Comparison of ENCODE assay signal across 22 mouse cellular contexts in genomic region chr6:108217987-108218386, GRCm38 (mm10). TPM values are rescaled to one million over a fixed set of nuclear protein-coding genes. Genes with fewer than 3 reads are reported as not detected.
A peak's percentile ranks its signal among the peaks of the same experiment; 100 is the strongest.
DNase-seq lines count a peak whose midpoint lies in the region; ATAC-seq and TF ChIP-seq lines count a peak whose summit lies in the region.
"Had no signal": no experiment of that assay in that cellular context is flagged by ENCODE, and none has a peak within 500 bp of the region (broad histone marks: within the 10 kb centered on the region; RNA-seq: fewer than 3 reads in every experiment).

No protein-coding gene starts in this region.

- TF ChIP-seq CTCF in kidney, postnatal 0 days (IDR thresholded peaks at IDR 0.05; ENCODE audit: low read depth): no peak

- WGBS in kidney, embryonic 16.5 days: 79% methylated on average over 3 of the region's 3 CpGs
- 70% methylated on average over 3 of the region's 3 CpGs for WGBS in kidney, postnatal 0 days
- WGBS in midbrain, embryonic 16.5 days: 92% methylated on average over 3 of the region's 3 CpGs
- 86% methylated on average over 3 of the region's 3 CpGs for WGBS in intestine, embryonic 15.5 days

- no peaks in the 10 kb centered on the region for H3K9me3 ChIP-seq in kidney, embryonic 16.5 days (ENCODE audit: low read length)
- H3K9me3 ChIP-seq in kidney, postnatal 0 days (replicated peaks; ENCODE audit: low read length): no peaks in the 10 kb centered on the region
- no peaks in the 10 kb centered on the region for H3K9me3 ChIP-seq in midbrain, embryonic 16.5 days (replicated peaks; ENCODE audit: control insufficient read depth, low read length, poor library complexity, severe bottlenecking)
- H3K9me3 ChIP-seq in intestine, embryonic 15.5 days: no peaks in the 10 kb centered on the region
- H3K9me3 ChIP-seq: embryonic facial prominence, embryonic 10.5 days; forebrain, embryonic 10.5 days; forebrain, embryonic 15.5 days; heart, embryonic 15.5 days; hindbrain, embryonic 13.5 days had no signal

- H3K27ac ChIP-seq in kidney, embryonic 16.5 days (ENCODE audit: low read length): no peak overlapping the region
- H3K27ac ChIP-seq in kidney, postnatal 0 days: peak overlapping the region; percentile 19; the same call in 1 of the 2 replicates
- no peak overlapping the region for H3K27ac ChIP-seq in midbrain, embryonic 16.5 days (ENCODE audit: low read length)
- H3K27ac ChIP-seq in intestine, embryonic 15.5 days: no peak overlapping the region
- H3K27ac ChIP-seq: embryonic facial prominence, embryonic 10.5 days; forebrain, embryonic 10.5 days; forebrain, embryonic 15.5 days; heart, embryonic 15.5 days; hindbrain, embryonic 13.5 days; hindbrain, postnatal 0 days had no signal

- H3K4me3 ChIP-seq in kidney, embryonic 16.5 days (ENCODE audit: low read length): no peak overlapping the region
- H3K4me3 ChIP-seq in kidney, postnatal 0 days (replicated peaks; ENCODE audit: low read depth, low read length): no peak overlapping the region
- H3K4me3 ChIP-seq in midbrain, embryonic 16.5 days (ENCODE audit: low read depth, low read length): no peak overlapping the region
- no peak overlapping the region for H3K4me3 ChIP-seq in intestine, embryonic 15.5 days (replicated peaks)
- H3K4me3 ChIP-seq: embryonic facial prominence, embryonic 10.5 days; erythroblast, embryonic 14.5 days; forebrain, embryonic 10.5 days; forebrain, embryonic 15.5 days; heart, embryonic 15.5 days; hindbrain, embryonic 13.5 days had no signal

- no peak overlapping the region for H3K4me2 ChIP-seq in kidney, embryonic 16.5 days (replicated peaks; ENCODE audit: low read depth, low read length)
- no peak overlapping the region for H3K4me2 ChIP-seq in kidney, postnatal 0 days (ENCODE audit: low read length)
- H3K4me2 ChIP-seq in midbrain, embryonic 16.5 days (ENCODE audit: low read length): no peak overlapping the region
- H3K4me2 ChIP-seq in intestine, embryonic 15.5 days (replicated peaks): no peak overlapping the region
- H3K4me2 ChIP-seq: forebrain, embryonic 15.5 days; heart, embryonic 11.5 days; heart, embryonic 15.5 days; hindbrain, embryonic 13.5 days had no signal

- H3K27me3 ChIP-seq in kidney, embryonic 16.5 days (ENCODE audit: insufficient read depth, low read length): no peaks in the 10 kb centered on the region
- H3K27me3 ChIP-seq in kidney, postnatal 0 days (ENCODE audit: insufficient read depth, low read length): no peaks in the 10 kb centered on the region
- H3K27me3 ChIP-seq in midbrain, embryonic 16.5 days (ENCODE audit: control insufficient read depth, insufficient read depth, low read depth, low read length): no peaks in the 10 kb centered on the region
- no peaks in the 10 kb centered on the region for H3K27me3 ChIP-seq in intestine, embryonic 15.5 days (replicated peaks)
- H3K27me3 ChIP-seq: forebrain, embryonic 15.5 days; heart, embryonic 15.5 days had no signal

- DNase-seq in kidney, adult 11 months: peak; percentile 67
- no peak for DNase-seq in kidney, postnatal 0 days (ENCODE audit: low spot score)
- no peak for DNase-seq in kidney, adult 18-20 months
- peak; percentile 44 to 77 for DNase-seq in kidney, postnatal 25 days
- DNase-seq: adrenal gland, adult 2 months; adrenal gland, postnatal 25 days; cerebellum, adult 2 months; cerebellum, postnatal 10 days; gastrocnemius, postnatal 36 days; heart, adult 18-20 months; heart, postnatal 14 days had no signal

- no peak overlapping the region for H3K9ac ChIP-seq in kidney, embryonic 16.5 days (replicated peaks; ENCODE audit: low read length)
- no peak overlapping the region for H3K9ac ChIP-seq in kidney, postnatal 0 days (ENCODE audit: low read depth, low read length)
- no peak overlapping the region for H3K9ac ChIP-seq in midbrain, embryonic 16.5 days (ENCODE audit: low read depth, low read length)
- no peak overlapping the region for H3K9ac ChIP-seq in intestine, embryonic 15.5 days
- H3K9ac ChIP-seq: forebrain, embryonic 15.5 days; heart, embryonic 15.5 days; hindbrain, embryonic 13.5 days had no signal

- H3K4me1 ChIP-seq in kidney, embryonic 16.5 days (ENCODE audit: insufficient read depth, low read length): peaks cover 27% of the 10 kb centered on the region
- peaks cover 17% of the 10 kb centered on the region; the same call in 1 of the 2 replicates for H3K4me1 ChIP-seq in kidney, postnatal 0 days (replicated peaks; ENCODE audit: insufficient read depth, low read length)
- H3K4me1 ChIP-seq in midbrain, embryonic 16.5 days (ENCODE audit: control insufficient read depth, insufficient read depth, low read length): peaks cover 10% of the 10 kb centered on the region; the same call in 1 of the 2 replicates
- peaks cover 9% of the 10 kb centered on the region; the same call in 1 of the 2 replicates for H3K4me1 ChIP-seq in intestine, embryonic 15.5 days (replicated peaks)

- ATAC-seq in kidney, embryonic 16.5 days (ENCODE audit: low FRiP score, low TSS enrichment): no peak
- ATAC-seq in kidney, postnatal 0 days (replicated peaks; ENCODE audit: low FRiP score, low read depth): peak; percentile 64
- ATAC-seq in midbrain, embryonic 16.5 days: no peak
- no peak for ATAC-seq in intestine, embryonic 15.5 days
- ATAC-seq: forebrain, embryonic 15.5 days; hindbrain, postnatal 0 days had no signal

- 0 out of 2 replicates have a peak, but pooled peaks cover 8% of the 10 kb centered on the region for H3K36me3 ChIP-seq in kidney, embryonic 16.5 days (ENCODE audit: insufficient read depth, low read length)
- H3K36me3 ChIP-seq in kidney, postnatal 0 days (ENCODE audit: insufficient read depth, low read length): no peaks in the 10 kb centered on the region
- H3K36me3 ChIP-seq in midbrain, embryonic 16.5 days (ENCODE audit: control insufficient read depth, insufficient read depth, low read length): no peaks in the 10 kb centered on the region
- H3K36me3 ChIP-seq in intestine, embryonic 15.5 days: no peaks in the 10 kb centered on the region
- H3K36me3 ChIP-seq: forebrain, embryonic 15.5 days; hindbrain, embryonic 13.5 days had no signal

RNA-seq across cellular contexts. Expression of gene Itpr1, which starts 5.1 kb away (rescaled TPM):
- polyA plus RNA-seq in kidney, embryonic 16.5 days (2015; fragmentation: Nextera tagmentation; extraction: Ambion mirVana): 24.6 and 25.2 TPM in 2 replicates
- 21.2 TPM in 2 replicates for polyA plus RNA-seq in kidney, postnatal 0 days (2015; fragmentation: Nextera tagmentation; extraction: Ambion mirVana)
- polyA plus RNA-seq in midbrain, embryonic 16.5 days (2015; fragmentation: Nextera tagmentation; extraction: Ambion mirVana): 4.2 and 4.5 TPM in 2 replicates
- 8.4 and 9.0 TPM in 2 replicates for polyA plus RNA-seq in intestine, embryonic 15.5 days (2015; fragmentation: Nextera tagmentation; extraction: Ambion mirVana)

RNA-seq across cellular contexts. Expression of gene Sumf1, which starts 32.6 kb away (rescaled TPM):
- 27.1 and 27.7 TPM in 2 replicates for polyA plus RNA-seq in kidney, embryonic 16.5 days (2015; fragmentation: Nextera tagmentation; extraction: Ambion mirVana)
- polyA plus RNA-seq in kidney, postnatal 0 days (2015; fragmentation: Nextera tagmentation; extraction: Ambion mirVana): 34.0 and 34.2 TPM in 2 replicates
- 10.7 and 11.2 TPM in 2 replicates for polyA plus RNA-seq in midbrain, embryonic 16.5 days (2015; fragmentation: Nextera tagmentation; extraction: Ambion mirVana)
- 22.0 and 22.3 TPM in 2 replicates for polyA plus RNA-seq in intestine, embryonic 15.5 days (2015; fragmentation: Nextera tagmentation; extraction: Ambion mirVana)

Comparison
In these comparisons a context has a peak if more than half of its experiments do, and no peak if none do; other contexts are left out.
1. DNase-seq: peak in kidney, adult 11 months (single experiment) and kidney, postnatal 25 days (2 of 2); none in kidney, postnatal 0 days (single experiment) and kidney, adult 18-20 months (single experiment).